Mouse (Mus musculus) kidney, adult 18-20 months (tissue): ENCODE results near the gene 4833420G17Rik.
"Not testable (repeated sequence)": the region's sequence is repeated elsewhere in the genome, so short reads cannot be mapped to it uniquely, and the experiment has no call there.

Experiments used
- DNase-seq: peaks from one replicate; pipeline ENCODE4 v3.0.0; 2021

The 4833420G17Rik gene

DNA sequence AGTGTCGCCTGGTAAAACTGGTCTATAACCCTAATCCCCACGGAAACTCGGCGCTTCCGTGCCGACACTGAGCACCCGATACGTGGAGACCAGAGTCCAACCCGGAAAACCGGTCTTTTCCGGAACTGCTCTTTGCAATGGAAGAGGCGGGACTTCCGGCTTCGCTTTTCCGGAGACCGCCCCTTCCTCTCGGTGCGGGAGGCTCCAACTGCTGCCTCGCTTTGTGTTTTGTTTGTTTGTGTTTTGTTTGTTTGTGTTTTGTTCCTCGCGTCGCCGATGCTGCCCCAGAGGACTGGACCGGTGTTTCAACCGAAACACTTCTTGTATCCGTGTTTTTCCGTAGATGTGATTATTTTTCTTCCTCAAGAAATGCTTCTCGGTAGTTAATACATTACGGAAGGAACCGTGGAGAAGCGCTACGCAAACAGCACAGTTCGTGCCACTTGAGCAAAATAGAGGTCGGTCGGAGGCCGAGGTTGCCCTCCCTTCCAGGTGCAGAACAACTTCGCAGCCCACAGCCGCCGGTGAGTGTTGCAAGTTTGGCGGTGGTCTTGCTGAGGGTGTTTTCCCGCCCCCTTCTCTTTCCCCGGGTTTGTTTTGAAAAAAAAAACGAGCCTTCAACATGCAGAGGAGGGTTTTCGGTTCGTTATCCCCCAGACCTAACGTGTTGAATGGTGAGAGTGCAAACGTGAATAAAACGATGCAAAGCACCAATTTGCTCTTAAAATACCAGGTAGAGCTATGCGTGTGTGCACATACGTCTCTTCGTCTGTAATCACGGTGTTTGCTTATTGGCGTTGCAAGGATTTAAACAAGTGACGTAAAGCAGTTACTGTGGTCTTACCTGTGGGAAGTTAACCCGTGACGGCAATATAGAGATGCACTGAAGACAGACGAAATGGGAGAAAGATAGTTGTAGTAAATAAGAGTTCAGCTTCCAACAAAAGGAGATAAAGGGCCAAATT, at the start of gene 4833420G17Rik:
4833420G17Rik (plus strand) TSS at position 173 of the 965 bp plus-strand sequence.
- peak; percentile 88 for DNase-seq

GRCm38 (mm10) chr13:119413026-119413425, 49.5 kb upstream of the 4833420G17Rik start:
- DNase-seq = no peak

GRCm38 (mm10) chr13:119418479-119418878, 44.1 kb upstream of the 4833420G17Rik start:
- no peak for DNase-seq

- DNase-seq = no peak
Measured at GRCm38 (mm10) chr13:119430164-119430563, 32.4 kb upstream of the 4833420G17Rik start.

DNA sequence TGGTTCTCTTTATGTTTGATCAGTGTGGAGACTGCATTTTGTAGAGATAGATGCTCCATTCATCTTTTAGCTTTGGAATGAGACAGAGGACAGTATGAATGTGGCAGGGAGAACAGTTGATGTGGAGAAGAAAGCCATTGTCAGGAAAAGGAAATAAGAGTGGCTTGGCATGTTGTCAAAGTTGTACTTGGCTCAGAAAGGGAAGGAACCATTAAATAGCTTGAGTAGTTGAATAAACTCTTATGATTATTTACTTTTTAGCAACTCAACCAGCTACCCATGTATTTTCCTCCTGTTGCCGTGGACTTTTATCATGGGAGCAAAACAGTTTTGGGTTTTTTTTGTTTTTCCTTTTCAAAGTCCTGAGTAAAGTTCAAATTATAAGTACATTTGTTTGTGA, 30.5 kb upstream of the 4833420G17Rik start:
- no peak for DNase-seq

- DNase-seq = no peak
Measured at GRCm38 (mm10) chr13:119434359-119434758, 28.2 kb upstream of the 4833420G17Rik start.

DNA sequence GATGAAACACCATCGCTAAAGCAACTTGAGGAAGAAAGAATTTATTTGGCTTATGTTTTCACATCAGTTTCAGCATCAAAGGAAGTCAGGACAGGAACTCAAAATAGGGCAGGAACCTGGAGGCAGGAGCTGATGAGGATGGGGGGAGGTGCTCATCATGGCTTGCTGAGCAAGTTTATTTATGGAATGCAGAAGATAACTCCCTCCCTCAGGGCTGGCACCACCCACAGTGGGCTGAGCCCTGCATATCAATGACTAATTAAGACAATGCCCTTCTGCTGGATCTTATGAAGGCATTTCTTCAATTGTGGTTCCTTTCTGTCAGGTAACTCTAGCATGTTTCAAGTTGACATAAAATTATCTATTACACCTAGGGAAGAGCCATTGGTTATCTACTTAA, 20.3 kb upstream of the 4833420G17Rik start:
- no peak for DNase-seq

DNA sequence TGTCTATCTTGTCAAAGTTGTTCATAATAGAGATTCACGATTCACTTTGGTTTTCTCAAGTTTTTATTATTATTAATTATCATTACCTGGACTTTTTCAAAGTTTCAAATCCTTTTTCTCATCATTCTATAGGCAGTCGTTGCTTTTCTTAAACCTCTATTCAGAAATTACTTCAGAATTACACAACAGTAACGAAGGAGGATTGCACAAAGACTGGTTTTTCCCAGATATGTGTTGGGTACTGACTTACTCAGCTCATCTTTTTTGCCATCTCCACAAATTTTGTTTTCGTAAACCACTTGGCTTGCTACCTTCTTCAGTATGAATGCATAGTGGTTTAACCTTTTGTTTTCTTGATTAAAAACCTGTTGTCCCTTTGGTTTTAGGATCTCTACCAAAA, 9.0 kb upstream of the 4833420G17Rik start:
- DNase-seq = no peak

DNA sequence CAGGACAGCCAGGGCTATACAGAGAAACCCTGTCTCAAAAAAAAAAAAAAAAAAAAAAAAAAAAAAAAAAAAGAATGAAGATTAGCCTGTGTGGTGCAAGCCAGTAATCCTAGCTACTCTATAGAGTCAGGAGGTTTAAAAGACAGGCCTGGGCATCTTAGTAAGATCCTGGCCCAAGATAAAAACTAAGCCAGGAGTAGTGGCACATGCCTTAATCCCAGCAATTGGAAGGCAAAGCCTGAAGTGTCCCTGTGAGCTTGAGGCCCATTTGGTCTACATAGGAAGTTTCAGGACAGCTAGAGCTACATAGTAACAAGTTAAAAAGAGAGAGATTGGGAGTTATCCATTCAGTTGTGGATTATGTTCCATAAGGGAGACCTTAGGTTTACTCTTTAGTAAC, 7.5 kb upstream of the 4833420G17Rik start:
- DNase-seq = no peak

DNA sequence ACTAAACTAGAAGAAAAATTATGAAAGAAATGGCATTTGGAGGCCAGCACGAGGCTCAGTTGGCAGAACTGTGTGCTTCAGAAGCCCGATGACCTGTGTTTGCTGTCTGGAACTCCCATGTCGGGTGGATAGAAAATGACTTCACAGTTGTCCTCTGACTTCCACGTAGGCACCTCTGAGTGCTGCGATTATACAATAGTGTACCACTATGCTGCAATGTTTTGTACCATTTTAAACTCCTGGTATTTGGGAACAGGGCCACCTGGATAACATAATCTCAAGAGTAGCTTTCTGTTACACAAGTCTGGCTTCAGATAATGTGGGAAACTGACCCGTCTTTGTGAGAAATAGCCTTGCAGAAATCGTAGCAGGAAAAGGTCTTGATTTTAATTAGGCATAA, 6.2 kb upstream of the 4833420G17Rik start:
- DNase-seq = no peak

DNA sequence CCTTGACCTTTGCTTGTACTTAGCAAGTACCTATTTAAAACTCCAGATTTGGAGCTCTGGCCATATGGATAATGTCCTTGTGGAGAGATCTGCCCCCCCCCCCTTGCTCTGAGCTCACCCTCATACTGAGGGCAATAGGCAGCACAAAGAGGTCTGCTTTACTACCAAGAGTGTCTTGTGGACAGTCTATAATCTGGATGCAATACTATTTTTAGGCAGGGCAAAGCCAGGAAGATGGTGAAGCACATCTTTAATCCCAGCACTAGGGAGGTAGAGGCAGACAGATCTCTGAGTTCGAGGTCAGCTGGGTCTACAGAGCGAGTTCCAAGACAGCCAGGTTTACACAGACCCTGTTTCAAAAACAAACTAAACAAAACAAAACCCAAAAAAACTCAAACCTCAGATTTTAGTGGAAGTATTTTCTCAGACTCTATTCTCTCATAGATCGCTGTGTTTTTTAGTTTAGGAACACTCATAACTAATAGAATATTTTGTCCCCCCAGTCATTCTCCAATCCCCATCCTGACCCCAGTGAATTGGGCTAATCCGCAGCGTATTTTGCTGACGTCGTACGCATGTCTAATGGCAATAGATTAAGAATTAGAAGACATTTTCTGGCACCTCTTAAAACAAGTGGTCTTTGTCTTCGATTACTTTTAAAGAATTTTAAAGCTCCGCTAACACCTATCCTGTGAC, 520 bp upstream of the 4833420G17Rik start:
- no peak for DNase-seq

DNA sequence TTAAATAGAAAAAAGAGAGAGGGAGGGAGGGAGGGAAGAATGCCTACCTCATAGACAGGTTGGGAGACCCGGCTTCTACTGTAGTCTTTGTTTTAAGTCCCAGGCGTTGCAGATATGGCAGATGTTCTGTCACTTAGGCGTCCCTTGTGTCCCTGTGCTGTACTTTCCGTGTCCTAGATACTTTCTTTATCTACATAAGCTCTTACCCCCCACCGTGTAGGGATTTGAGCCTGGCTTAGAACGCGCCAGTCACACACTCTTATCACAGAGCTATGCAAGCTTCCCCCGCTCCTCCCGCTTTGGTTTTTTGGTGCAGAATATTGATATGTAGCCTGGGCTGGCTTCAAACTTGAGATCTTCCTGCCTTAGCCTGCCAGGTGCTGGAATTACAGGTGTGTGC, 14.1 kb downstream of the 4833420G17Rik start:
- DNase-seq = no peak

DNA sequence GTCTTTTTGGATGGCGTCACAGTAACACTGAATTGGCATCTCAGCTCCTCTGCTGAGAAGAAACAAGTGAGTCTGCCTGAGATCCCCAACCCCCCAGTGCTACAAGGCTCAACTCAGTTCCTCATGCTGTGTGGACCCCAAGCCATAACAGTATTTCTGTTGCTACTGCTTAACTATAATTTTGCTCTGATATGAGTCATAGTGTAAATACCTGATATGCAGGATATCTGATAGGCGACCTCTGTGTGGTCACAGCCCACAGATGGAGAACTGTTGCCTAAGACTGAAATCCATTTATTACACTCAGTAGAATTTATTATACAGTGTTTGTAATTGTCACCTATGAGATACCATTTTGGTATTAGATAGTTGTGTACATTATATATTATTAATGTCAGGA, 15.2 kb downstream of the 4833420G17Rik start:
- DNase-seq = no peak

DNA sequence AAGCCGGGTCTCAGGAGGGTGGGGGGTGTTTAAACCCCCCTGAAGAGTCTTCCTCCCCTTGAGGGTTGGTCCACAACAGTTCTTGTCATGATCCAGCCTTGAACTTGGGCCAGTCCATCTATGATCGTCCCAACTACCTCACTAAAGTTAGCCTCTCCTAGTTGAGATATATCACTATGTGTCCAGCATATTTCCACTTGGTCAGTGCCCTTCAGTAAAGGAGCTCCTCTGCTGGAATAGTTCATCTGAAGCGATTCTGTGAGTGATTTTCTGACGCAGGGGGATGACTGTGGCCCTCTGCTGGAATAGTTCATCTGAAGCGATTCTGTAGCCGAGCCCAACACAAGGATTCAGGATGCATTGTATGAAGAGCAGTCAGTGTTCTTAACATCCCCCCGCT, 24.8 kb downstream of the 4833420G17Rik start:
- no peak for DNase-seq

GRCm38 (mm10) chr13:119487880-119488580, 25.5 kb downstream of the 4833420G17Rik start, which contains the start of the genes Tmem267 and 3110070M22Rik:
TSS of gene Tmem267 (plus strand) at chr13:119488039.
TSS of gene 3110070M22Rik (minus strand) at chr13:119488383.
- peak; percentile 91 for DNase-seq

DNA sequence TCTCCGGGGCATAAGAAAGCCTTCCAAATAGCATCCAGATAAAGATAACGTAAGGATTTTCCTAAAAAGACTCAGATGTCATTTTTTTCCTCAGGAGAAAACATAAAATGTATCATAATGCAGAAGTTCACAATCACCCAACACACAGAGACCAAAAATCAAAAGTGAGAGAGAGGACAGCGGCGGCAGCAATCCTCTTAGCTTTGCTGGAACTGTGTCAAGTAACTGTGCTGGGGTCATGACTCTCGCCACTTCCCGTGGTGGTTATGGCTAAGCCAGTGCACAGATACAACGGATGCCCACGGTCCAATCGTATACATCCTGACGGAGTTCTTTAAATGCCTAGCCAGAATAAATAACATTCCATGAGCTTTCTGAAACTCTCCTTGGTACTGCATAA, 29.5 kb downstream of the 4833420G17Rik start:
- not testable (repeated sequence) for DNase-seq

GRCm38 (mm10) chr13:119494938-119495337, 32.4 kb downstream of the 4833420G17Rik start:
- DNase-seq = not testable (repeated sequence)
